Mouse (Mus musculus): ENCODE measurements around the gene Extl1.

- TF ChIP-seq POLR2A (IDR thresholded peaks at IDR 0.05; ENCODE audit: extremely low read depth, insufficient read depth, low read length) (no peak), CTCF (IDR thresholded peaks at IDR 0.05; ENCODE audit: extremely low read depth, insufficient read depth, low read length) (no peak)
Measured at GRCm38 (mm10) chr4:134314876-134315275, 68.8 kb downstream of the Extl1 start, which contains the start of gene Trim63.
